Mouse (Mus musculus): ENCODE data around the gene Ccdc117. TPM values are rescaled to one million over a fixed set of nuclear protein-coding genes. Genes with fewer than 3 reads are reported as not detected.
"Not testable (repeated sequence)": the region's sequence is repeated elsewhere in the genome, so short reads cannot be mapped to it uniquely, and the experiment has no call there.

Ccdc117 gene
- polyA plus RNA-seq, 1 experiment from 2014 or later: 27.4 TPM

- DNase-seq (ENCODE audit: low spot score, missing footprints): no peak
- no peak overlapping the region for H3K27ac ChIP-seq (ENCODE audit: low read depth, low read length)
Measured at GRCm38 (mm10) chr11:5542482-5543185, 647 bp upstream of the Ccdc117 start.

GRCm38 (mm10) chr11:5541230-5541798 is 673 bp downstream of the Ccdc117 start:
- Histone ChIP-seq H3K36me3 (ENCODE audit: control insufficient read depth, insufficient read depth, low read length) (no peaks in the 10 kb centered on the region; the same call in 1 of the 2 replicates), H3K9ac (ENCODE audit: low read length) (peak overlapping the region; percentile 88), H3K4me2 (peak overlapping the region; percentile 88), H3K9me3 (ENCODE audit: control insufficient read depth, low read length) (no peaks in the 10 kb centered on the region), H3K27me3 (ENCODE audit: control insufficient read depth, insufficient read depth, low read length) (no peaks in the 10 kb centered on the region), H3K4me3 (ENCODE audit: low read depth, low read length) (peak overlapping the region; percentile 78), H3K4me1 (ENCODE audit: control insufficient read depth, insufficient read depth, low read length) (peaks cover 14% of the 10 kb centered on the region; the same call in 1 of the 2 replicates), H3K27ac (ENCODE audit: low read depth, low read length) (no peak overlapping the region)
- 6% methylated on average over 28 of the region's 28 CpGs for WGBS
- ATAC-seq (ENCODE audit: low FRiP score) (no peak), DNase-seq (ENCODE audit: low spot score, missing footprints) (peak; percentile 94)

More at GRCm38 (mm10) chr11:5542482-5543185, 647 bp upstream of the Ccdc117 start:
- peak overlapping the region; percentile 88 for H3K9ac ChIP-seq (ENCODE audit: low read length)
- H3K27me3 ChIP-seq (ENCODE audit: control insufficient read depth, insufficient read depth, low read length): no peaks in the 10 kb centered on the region
- 56% methylated on average over 5 of the region's 5 CpGs for WGBS
- peak overlapping the region; percentile 88; the same call in 1 of the 2 replicates for H3K4me2 ChIP-seq
- no peaks in the 10 kb centered on the region; the same call in 1 of the 2 replicates for H3K36me3 ChIP-seq (ENCODE audit: control insufficient read depth, insufficient read depth, low read length)
- no peaks in the 10 kb centered on the region for H3K9me3 ChIP-seq (ENCODE audit: control insufficient read depth, low read length)
- peaks cover 14% of the 10 kb centered on the region; the same call in 1 of the 2 replicates for H3K4me1 ChIP-seq (ENCODE audit: control insufficient read depth, insufficient read depth, low read length)
- peak overlapping the region; percentile 78 for H3K4me3 ChIP-seq (ENCODE audit: low read depth, low read length)
- peak; percentile 47 for ATAC-seq (ENCODE audit: low FRiP score)

GRCm38 (mm10) chr11:5540331-5540730 is 1.7 kb downstream of the Ccdc117 start:
- H3K9me3 ChIP-seq (ENCODE audit: control insufficient read depth, low read length): no peaks in the 10 kb centered on the region
- H3K27ac ChIP-seq (ENCODE audit: low read depth, low read length): no peak overlapping the region
- H3K27me3 ChIP-seq (ENCODE audit: control insufficient read depth, insufficient read depth, low read length): no peaks in the 10 kb centered on the region
- no peak for ATAC-seq (ENCODE audit: low FRiP score)
- DNase-seq (ENCODE audit: low spot score, missing footprints): no peak
- no peak overlapping the region for H3K9ac ChIP-seq (ENCODE audit: low read length)
- peak overlapping the region; percentile 78; the same call in 1 of the 2 replicates for H3K4me3 ChIP-seq (ENCODE audit: low read depth, low read length)
- H3K4me2 ChIP-seq: peak overlapping the region; percentile 88; the same call in 1 of the 2 replicates
- 22% methylated on average over 4 of the region's 4 CpGs for WGBS
- H3K36me3 ChIP-seq (ENCODE audit: control insufficient read depth, insufficient read depth, low read length): no peaks in the 10 kb centered on the region; the same call in 1 of the 2 replicates
- peaks cover 14% of the 10 kb centered on the region; the same call in 1 of the 2 replicates for H3K4me1 ChIP-seq (ENCODE audit: control insufficient read depth, insufficient read depth, low read length)

GRCm38 (mm10) chr11:5537454-5537853 is 4.5 kb downstream of the Ccdc117 start:
- H3K27me3 ChIP-seq (ENCODE audit: control insufficient read depth, insufficient read depth, low read length); H3K9me3 ChIP-seq (ENCODE audit: control insufficient read depth, low read length); H3K27ac ChIP-seq (ENCODE audit: low read depth, low read length); H3K36me3 ChIP-seq (ENCODE audit: control insufficient read depth, insufficient read depth, low read length); H3K9ac ChIP-seq (ENCODE audit: low read length); H3K4me3 ChIP-seq (ENCODE audit: low read depth, low read length); ATAC-seq (ENCODE audit: low FRiP score); H3K4me2 ChIP-seq; DNase-seq (ENCODE audit: low spot score, missing footprints): not testable (repeated sequence)
- 94% methylated on average over 4 of the region's 4 CpGs for WGBS
- H3K4me1 ChIP-seq (ENCODE audit: control insufficient read depth, insufficient read depth, low read length): peaks cover 14% of the 10 kb centered on the region; the same call in 1 of the 2 replicates

- ATAC-seq (ENCODE audit: low FRiP score) (no peak), DNase-seq (ENCODE audit: low spot score, missing footprints) (no peak)
- no peak overlapping the region for H3K9ac ChIP-seq (ENCODE audit: low read length)
- H3K27me3 ChIP-seq (ENCODE audit: control insufficient read depth, insufficient read depth, low read length): no peaks in the 10 kb centered on the region
- no peaks in the 10 kb centered on the region for H3K9me3 ChIP-seq (ENCODE audit: control insufficient read depth, low read length)
- H3K4me3 ChIP-seq (ENCODE audit: low read depth, low read length): no peak overlapping the region
- H3K36me3 ChIP-seq (ENCODE audit: control insufficient read depth, insufficient read depth, low read length): peaks cover 15% of the 10 kb centered on the region
- 88% methylated on average over 5 of the region's 5 CpGs for WGBS
- H3K4me1 ChIP-seq (ENCODE audit: control insufficient read depth, insufficient read depth, low read length): no peaks in the 10 kb centered on the region
- no peak overlapping the region for H3K27ac ChIP-seq (ENCODE audit: low read depth, low read length)
- H3K4me2 ChIP-seq: no peak overlapping the region
Measured at GRCm38 (mm10) chr11:5533108-5533507, 8.9 kb downstream of the Ccdc117 start.

- Histone ChIP-seq H3K27me3 (ENCODE audit: control insufficient read depth, insufficient read depth, low read length) (no peaks in the 10 kb centered on the region), H3K36me3 (ENCODE audit: control insufficient read depth, insufficient read depth, low read length) (peaks cover 17% of the 10 kb centered on the region), H3K9ac (ENCODE audit: low read length) (no peak overlapping the region), H3K4me3 (ENCODE audit: low read depth, low read length) (no peak overlapping the region), H3K27ac (ENCODE audit: low read depth, low read length) (no peak overlapping the region), H3K4me1 (ENCODE audit: control insufficient read depth, insufficient read depth, low read length) (no peaks in the 10 kb centered on the region), H3K4me2 (no peak overlapping the region), H3K9me3 (ENCODE audit: control insufficient read depth, low read length) (no peaks in the 10 kb centered on the region)
- no peak for ATAC-seq (ENCODE audit: low FRiP score)
- 79% methylated on average over 6 of the region's 6 CpGs for WGBS
- no peak for DNase-seq (ENCODE audit: low spot score, missing footprints)
Measured at GRCm38 (mm10) chr11:5530717-5531116, 11.3 kb downstream of the Ccdc117 start.

- Histone ChIP-seq H3K9me3 (ENCODE audit: control insufficient read depth, low read length) (no peaks in the 10 kb centered on the region), H3K4me2 (no peak overlapping the region), H3K9ac (ENCODE audit: low read length) (no peak overlapping the region), H3K36me3 (ENCODE audit: control insufficient read depth, insufficient read depth, low read length) (peaks cover 17% of the 10 kb centered on the region), H3K27ac (ENCODE audit: low read depth, low read length) (no peak overlapping the region), H3K4me3 (ENCODE audit: low read depth, low read length) (no peak overlapping the region), H3K27me3 (ENCODE audit: control insufficient read depth, insufficient read depth, low read length) (no peaks in the 10 kb centered on the region), H3K4me1 (ENCODE audit: control insufficient read depth, insufficient read depth, low read length) (no peaks in the 10 kb centered on the region)
- ATAC-seq (ENCODE audit: low FRiP score) (no peak), DNase-seq (ENCODE audit: low spot score, missing footprints) (no peak)
- WGBS: 86% methylated on average over 5 of the region's 5 CpGs
Measured at GRCm38 (mm10) chr11:5530172-5530571, 11.8 kb downstream of the Ccdc117 start.

GRCm38 (mm10) chr11:5528841-5529240 is 13.1 kb downstream of the Ccdc117 start:
- no peaks in the 10 kb centered on the region for H3K9me3 ChIP-seq (ENCODE audit: control insufficient read depth, low read length)
- no peak overlapping the region for H3K27ac ChIP-seq (ENCODE audit: low read depth, low read length)
- no peaks in the 10 kb centered on the region for H3K27me3 ChIP-seq (ENCODE audit: control insufficient read depth, insufficient read depth, low read length)
- DNase-seq (ENCODE audit: low spot score, missing footprints): no peak
- ATAC-seq (ENCODE audit: low FRiP score): no peak
- H3K36me3 ChIP-seq (ENCODE audit: control insufficient read depth, insufficient read depth, low read length): peaks cover 18% of the 10 kb centered on the region
- H3K4me2 ChIP-seq: no peak overlapping the region
- WGBS: 86% methylated on average over 5 of the region's 5 CpGs
- H3K4me3 ChIP-seq (ENCODE audit: low read depth, low read length): no peak overlapping the region
- no peaks in the 10 kb centered on the region for H3K4me1 ChIP-seq (ENCODE audit: control insufficient read depth, insufficient read depth, low read length)
- H3K9ac ChIP-seq (ENCODE audit: low read length): no peak overlapping the region

- DNase-seq (ENCODE audit: low spot score, missing footprints): no peak
- no peak for ATAC-seq (ENCODE audit: low FRiP score)
- H3K4me2 ChIP-seq: no peak overlapping the region
- H3K9me3 ChIP-seq (ENCODE audit: control insufficient read depth, low read length): no peaks in the 10 kb centered on the region
- no peak overlapping the region for H3K4me3 ChIP-seq (ENCODE audit: low read depth, low read length)
- WGBS: 84% methylated on average over 5 of the region's 5 CpGs
- H3K9ac ChIP-seq (ENCODE audit: low read length): no peak overlapping the region
- no peak overlapping the region for H3K27ac ChIP-seq (ENCODE audit: low read depth, low read length)
- no peaks in the 10 kb centered on the region for H3K4me1 ChIP-seq (ENCODE audit: control insufficient read depth, insufficient read depth, low read length)
- peaks cover 22% of the 10 kb centered on the region for H3K36me3 ChIP-seq (ENCODE audit: control insufficient read depth, insufficient read depth, low read length)
- H3K27me3 ChIP-seq (ENCODE audit: control insufficient read depth, insufficient read depth, low read length): no peaks in the 10 kb centered on the region
Measured at GRCm38 (mm10) chr11:5527865-5528523, 14.0 kb downstream of the Ccdc117 start.
